Mouse (Mus musculus) E14TG2a.4 (cell line): Measurements from ENCODE around the gene Pcnx3.

Source experiments
- CTCF ChIP-seq: conservative IDR thresholded peaks from 2 replicates; pipeline ENCODE4 v1.5.1; 2014; ENCODE audit warnings: low read length
- NANOG ChIP-seq: IDR thresholded peaks from 2 replicates; pipeline ENCODE4 v1.6.1; 2014; ENCODE audit warnings: borderline replicate concordance, low read length, mixed read lengths
- POU5F1 ChIP-seq: IDR thresholded peaks from 2 replicates; pipeline ENCODE4 v1.6.1; 2014; ENCODE audit warnings: low read length, borderline replicate concordance

GRCm38 (mm10) chr19:5636571-5637041, 52.1 kb downstream of the Pcnx3 start:
- TF ChIP-seq CTCF (no peak), NANOG (no peak), POU5F1 (no peak)
